In the genomic region with DNA sequence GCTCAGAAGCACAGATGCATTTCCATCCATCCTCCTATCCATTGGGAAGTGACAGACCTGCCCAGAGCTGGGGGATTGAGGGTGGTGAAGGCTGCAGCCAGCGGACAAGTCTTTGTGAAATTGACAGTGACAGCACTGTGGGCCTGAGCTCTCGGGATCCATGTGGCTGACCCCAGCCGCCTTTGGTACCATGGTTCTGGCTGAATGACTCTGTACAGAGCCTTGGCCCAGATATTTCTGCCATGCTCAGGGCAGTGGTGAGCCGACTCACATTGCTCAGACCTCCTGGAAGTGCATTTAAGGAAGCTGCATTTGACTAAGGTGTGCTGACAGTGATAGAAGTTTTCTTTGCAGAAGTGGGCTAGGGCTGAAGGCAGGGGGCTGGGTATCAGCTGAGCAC, we compare ENCODE assay signal across 16 mouse cellular contexts.
A peak's percentile ranks its signal among the peaks of the same experiment; 100 is the strongest.
DNase-seq lines count a peak whose midpoint lies in the region; ATAC-seq and TF ChIP-seq lines count a peak whose summit lies in the region.
"Had no signal": no experiment of that assay in that cellular context is flagged by ENCODE, and none has a peak within 500 bp of the region (broad histone marks: within the 10 kb centered on the region; RNA-seq: fewer than 3 reads in every experiment).

No protein-coding gene starts in this region.

- H3K4me2 ChIP-seq in hindbrain, embryonic 13.5 days, result no peak overlapping the region
- H3K4me2 ChIP-seq in midbrain, embryonic 12.5 days (replicated peaks), result no peak overlapping the region
- H3K4me2 ChIP-seq in neural tube, embryonic 14.5 days (ENCODE audit: low read depth, low read length), result no peak overlapping the region
- H3K4me2 ChIP-seq: embryonic facial prominence, embryonic 13.5 days; heart, embryonic 15.5 days had no signal

- no peak for TF ChIP-seq CTCF in layer of hippocampus, adult 2 months (conservative IDR thresholded peaks at IDR 0.05)

- no peak for ATAC-seq in hindbrain, embryonic 13.5 days (ENCODE audit: low FRiP score)
- ATAC-seq in midbrain, embryonic 12.5 days (ENCODE audit: low FRiP score, low read depth), result no peak
- ATAC-seq in neural tube, embryonic 14.5 days (ENCODE audit: low read depth), result no peak
- ATAC-seq: activated CD4-positive, CD25-positive, alpha-beta regulatory T cell, adult 4 months; Patski had no signal

- no peaks in the 10 kb centered on the region for H3K27me3 ChIP-seq in hindbrain, embryonic 13.5 days
- no peaks in the 10 kb centered on the region for H3K27me3 ChIP-seq in midbrain, embryonic 12.5 days
- H3K27me3 ChIP-seq in neural tube, embryonic 14.5 days (ENCODE audit: control insufficient read depth, insufficient read depth, low read length), result no peaks in the 10 kb centered on the region
- H3K27me3 ChIP-seq: embryonic facial prominence, embryonic 13.5 days had no signal

- peaks cover 61% of the 10 kb centered on the region for H3K4me1 ChIP-seq in hindbrain, embryonic 13.5 days (replicated peaks)
- peaks cover 17% of the 10 kb centered on the region for H3K4me1 ChIP-seq in midbrain, embryonic 12.5 days
- peaks cover 44% of the 10 kb centered on the region for H3K4me1 ChIP-seq in neural tube, embryonic 14.5 days (ENCODE audit: control insufficient read depth, insufficient read depth, low read length)
- H3K4me1 ChIP-seq: heart, embryonic 15.5 days had no signal

- peak overlapping the region; percentile 10; the same call in 1 of the 2 replicates for H3K9ac ChIP-seq in hindbrain, embryonic 13.5 days
- no peak overlapping the region; the same call in 1 of the 2 replicates for H3K9ac ChIP-seq in midbrain, embryonic 12.5 days (replicated peaks)
- H3K9ac ChIP-seq in neural tube, embryonic 14.5 days (replicated peaks; ENCODE audit: low read depth, low read length), result no peak overlapping the region
- H3K9ac ChIP-seq: embryonic facial prominence, embryonic 13.5 days; heart, embryonic 15.5 days had no signal

- 52% methylated on average over 4 of the region's 4 CpGs for WGBS in hindbrain, embryonic 13.5 days
- 70% methylated on average over 4 of the region's 4 CpGs for WGBS in midbrain, embryonic 12.5 days
- 63% methylated on average over 4 of the region's 4 CpGs for WGBS in neural tube, embryonic 14.5 days

- peak overlapping the region; percentile 58; the same call in 1 of the 2 replicates for H3K27ac ChIP-seq in layer of hippocampus, adult 2 months
- peak overlapping the region; percentile 74 for H3K27ac ChIP-seq in hindbrain, embryonic 13.5 days
- H3K27ac ChIP-seq in midbrain, embryonic 12.5 days (replicated peaks), result peak overlapping the region; percentile 52
- peak overlapping the region; percentile 57; the same call in 1 of the 2 replicates for H3K27ac ChIP-seq in neural tube, embryonic 14.5 days (ENCODE audit: low read depth, low read length)
- H3K27ac ChIP-seq: embryonic facial prominence, embryonic 13.5 days; heart, embryonic 15.5 days had no signal

- no peak overlapping the region for H3K4me3 ChIP-seq in layer of hippocampus, adult 2 months
- no peak overlapping the region for H3K4me3 ChIP-seq in hindbrain, embryonic 13.5 days
- no peak overlapping the region for H3K4me3 ChIP-seq in midbrain, embryonic 12.5 days
- H3K4me3 ChIP-seq in neural tube, embryonic 14.5 days (ENCODE audit: low read depth, low read length), result no peak overlapping the region
- H3K4me3 ChIP-seq: embryonic facial prominence, embryonic 13.5 days; heart, embryonic 15.5 days had no signal

- H3K9me3 ChIP-seq in hindbrain, embryonic 13.5 days, result no peaks in the 10 kb centered on the region
- H3K9me3 ChIP-seq in midbrain, embryonic 12.5 days, result no peaks in the 10 kb centered on the region
- H3K9me3 ChIP-seq in neural tube, embryonic 14.5 days (ENCODE audit: control insufficient read depth, low read length), result no peaks in the 10 kb centered on the region
- H3K9me3 ChIP-seq: embryonic facial prominence, embryonic 13.5 days; heart, embryonic 15.5 days had no signal

- no peaks in the 10 kb centered on the region for H3K36me3 ChIP-seq in hindbrain, embryonic 13.5 days
- no peaks in the 10 kb centered on the region for H3K36me3 ChIP-seq in midbrain, embryonic 12.5 days
- H3K36me3 ChIP-seq in neural tube, embryonic 14.5 days (ENCODE audit: control insufficient read depth, insufficient read depth, low read length), result no peaks in the 10 kb centered on the region
- H3K36me3 ChIP-seq: embryonic facial prominence, embryonic 13.5 days; heart, embryonic 15.5 days had no signal

- DNase-seq in layer of hippocampus, adult 2 months (ENCODE audit: low spot score in 2 of 2), result no peak
- no peak for DNase-seq in layer of hippocampus, adult 8-10 months (ENCODE audit: low spot score in 2 of 2)
- DNase-seq in natural killer cell, adult 2 months (ENCODE audit: low spot score in 2 of 2), result no peak
- DNase-seq in thymus, adult 18-20 months, result no peak
- DNase-seq: cerebellum, adult 9-10 months; layer of hippocampus, postnatal 36 days; lung, adult 18-20 months; lung, postnatal 36 days; thymus, adult 2 months had no signal
